Mouse (Mus musculus) cortical plate, adult 2 months (tissue): ENCODE results near the gene Unc5b.

ENCODE experiments used
- CTCF ChIP-seq: fragments of 200-500 bp; IDR thresholded peaks from 2 replicates; pipeline ENCODE4 v1.5.1; 2011; ENCODE audit warnings: mild to moderate bottlenecking, control low read depth, low read length; ENCODE audit not compliant: insufficient read depth; ENCODE audit errors: extremely low read depth
- POLR2A ChIP-seq: fragments of 200-500 bp; IDR thresholded peaks from 2 replicates; pipeline ENCODE4 v1.6.1; 2011; ENCODE audit warnings: mild to moderate bottlenecking, low read length, control low read depth; ENCODE audit not compliant: insufficient read depth; ENCODE audit errors: extremely low read depth

DNA sequence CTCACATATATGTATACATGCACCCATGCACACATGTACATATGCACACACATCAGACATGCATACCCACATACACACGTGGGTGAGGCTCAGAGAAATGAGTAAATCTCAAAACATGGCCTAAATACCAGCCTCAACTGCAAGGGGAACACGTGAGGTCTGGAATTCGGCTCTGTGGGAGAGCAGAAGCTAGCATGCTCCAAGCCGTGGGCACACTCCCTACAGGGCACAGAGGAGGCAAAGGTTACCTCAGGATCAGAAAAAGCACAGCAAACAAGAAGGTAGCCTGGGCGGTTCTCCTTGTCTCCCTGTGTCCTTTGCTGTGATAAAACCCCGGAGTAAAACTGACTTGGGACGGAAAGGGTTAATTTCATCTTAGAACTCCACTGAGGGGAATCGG lies 77.4 kb downstream of the Unc5b start:
- TF ChIP-seq POLR2A (no peak), CTCF (no peak)
